14 mouse cellular contexts compared by ENCODE assay signal in the genomic region with DNA sequence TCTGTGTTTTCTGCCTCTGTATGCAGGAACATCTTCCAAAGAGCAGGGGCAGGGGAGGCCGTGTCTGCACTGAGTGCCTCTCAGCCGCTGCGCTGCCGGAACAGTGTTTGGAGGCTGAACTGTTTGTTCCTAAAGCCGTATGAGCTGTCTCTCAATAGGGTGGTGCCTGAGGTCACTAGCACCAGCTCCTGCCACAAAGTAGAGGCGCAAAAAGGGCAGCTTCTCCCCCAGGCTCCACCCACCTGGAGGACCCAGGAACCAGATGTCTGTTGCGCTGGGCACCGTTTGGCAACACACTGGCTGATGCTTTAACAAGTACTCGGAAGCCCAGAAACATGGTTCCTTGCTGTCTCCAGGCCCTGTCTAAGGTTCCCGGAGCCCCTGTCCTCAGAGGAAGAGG.
A peak's percentile ranks its signal among the peaks of the same experiment; 100 is the strongest.
DNase-seq lines count a peak whose midpoint lies in the region; ATAC-seq and TF ChIP-seq lines count a peak whose summit lies in the region.
"Had no signal": no experiment of that assay in that cellular context is flagged by ENCODE, and none has a peak within 500 bp of the region (broad histone marks: within the 10 kb centered on the region; RNA-seq: fewer than 3 reads in every experiment).

No protein-coding gene starts in this region.

- peaks cover 8% of the 10 kb centered on the region for H3K4me1 ChIP-seq in thymus, adult 2 months (replicated peaks; ENCODE audit: control insufficient read depth, insufficient read depth, low read length)
- peaks cover 13% of the 10 kb centered on the region for H3K4me1 ChIP-seq in limb, embryonic 10.5 days
- no peaks in the 10 kb centered on the region for H3K4me1 ChIP-seq in stomach, postnatal 0 days (replicated peaks; ENCODE audit: control insufficient read depth, insufficient read depth)
- H3K4me1 ChIP-seq: lung, embryonic 15.5 days had no signal

- no peaks in the 10 kb centered on the region for H3K9me3 ChIP-seq in limb, embryonic 10.5 days (replicated peaks)
- no peaks in the 10 kb centered on the region for H3K9me3 ChIP-seq in stomach, postnatal 0 days (ENCODE audit: control insufficient read depth, low read length)
- H3K9me3 ChIP-seq: lung, embryonic 15.5 days had no signal

- 63% methylated on average over 10 of the region's 10 CpGs for WGBS in thymus, adult 2 months
- 56% methylated on average over 10 of the region's 10 CpGs for WGBS in limb, embryonic 10.5 days
- WGBS in stomach, postnatal 0 days, result 51% methylated on average over 10 of the region's 10 CpGs

- H3K9ac ChIP-seq in stomach, postnatal 0 days (ENCODE audit: low read length), result 0 out of 2 replicates have a peak overlapping the region, but pooled peaks have one; percentile 8
- H3K9ac ChIP-seq: lung, embryonic 15.5 days had no signal

- H3K4me2 ChIP-seq in stomach, postnatal 0 days (replicated peaks; ENCODE audit: low read depth), result no peak overlapping the region
- H3K4me2 ChIP-seq: lung, embryonic 15.5 days had no signal

- no peak for TF ChIP-seq POLR2A in thymus, adult 2 months (IDR thresholded peaks at IDR 0.05; ENCODE audit: control insufficient read depth, extremely low read depth, insufficient read depth, low read length, poor library complexity)

- TF ChIP-seq CTCF in thymus, adult 2 months (IDR thresholded peaks at IDR 0.05; ENCODE audit: borderline replicate concordance, control insufficient read depth, extremely low read depth, insufficient read depth, low read length, poor library complexity), result no peak
- no peak for TF ChIP-seq CTCF in stomach, postnatal 0 days (IDR thresholded peaks at IDR 0.05; ENCODE audit: low read depth)

- no peak for ATAC-seq in stomach, postnatal 0 days (ENCODE audit: low FRiP score, low TSS enrichment)
- ATAC-seq: hindbrain, embryonic 16.5 days had no signal

- DNase-seq in embryo, embryonic 10 days (ENCODE audit: low spot score), result peak; percentile 13
- DNase-seq in embryo, embryonic 10.5 days (ENCODE audit: low spot score), result no peak
- DNase-seq in thymus, adult 2 months, result no peak
- DNase-seq in thymus, postnatal 10 days (ENCODE audit: low spot score in 2 of 2), result no peak
- DNase-seq in limb, embryonic 10.5 days (ENCODE audit: low spot score), result no peak
- DNase-seq in stomach, postnatal 0 days (ENCODE audit: low spot score), result no peak
- no peak for DNase-seq in MN1 (ENCODE audit: low spot score)
- no peak for DNase-seq in kidney, postnatal 25 days
- DNase-seq: adrenal gland, postnatal 25 days; cerebellum, adult 8-10 months; gastrocnemius, postnatal 14 days; kidney, postnatal 36 days had no signal

- no peak for TF ChIP-seq EP300 in stomach, postnatal 0 days (optimal IDR thresholded peaks at IDR 0.05)

- no peaks in the 10 kb centered on the region for H3K36me3 ChIP-seq in thymus, adult 2 months (ENCODE audit: control insufficient read depth, insufficient read depth, low read length)
- no peaks in the 10 kb centered on the region for H3K36me3 ChIP-seq in limb, embryonic 10.5 days
- H3K36me3 ChIP-seq in stomach, postnatal 0 days (ENCODE audit: control insufficient read depth, insufficient read depth, low read length), result no peaks in the 10 kb centered on the region
- H3K36me3 ChIP-seq: lung, embryonic 15.5 days had no signal

- H3K27me3 ChIP-seq in thymus, adult 2 months (ENCODE audit: control insufficient read depth, insufficient read depth, low read length), result no peaks in the 10 kb centered on the region
- H3K27me3 ChIP-seq in limb, embryonic 10.5 days (ENCODE audit: low read depth, poor library complexity, severe bottlenecking), result no peaks in the 10 kb centered on the region
- H3K27me3 ChIP-seq in stomach, postnatal 0 days (ENCODE audit: control insufficient read depth, insufficient read depth, low read length), result no peaks in the 10 kb centered on the region
- H3K27me3 ChIP-seq: lung, embryonic 15.5 days had no signal

- no peak overlapping the region for H3K27ac ChIP-seq in thymus, adult 2 months (ENCODE audit: control insufficient read depth, insufficient read depth, low read length)
- peak overlapping the region; percentile 68 for H3K27ac ChIP-seq in limb, embryonic 10.5 days
- no peak overlapping the region for H3K27ac ChIP-seq in stomach, postnatal 0 days (replicated peaks)
- H3K27ac ChIP-seq: lung, embryonic 15.5 days had no signal

- H3K4me3 ChIP-seq in thymus, adult 2 months (ENCODE audit: control insufficient read depth, insufficient read depth, low read length), result peak overlapping the region; percentile 17; the same call in 1 of the 2 replicates
- no peak overlapping the region for H3K4me3 ChIP-seq in limb, embryonic 10.5 days
- no peak overlapping the region for H3K4me3 ChIP-seq in stomach, postnatal 0 days (ENCODE audit: low read depth, low read length)
- H3K4me3 ChIP-seq: lung, embryonic 15.5 days had no signal
